Mouse (Mus musculus): ENCODE measurements around the gene Nid2. TPM values are rescaled to one million over a fixed set of nuclear protein-coding genes. Genes with fewer than 3 reads are reported as not detected.

The Nid2 gene
- polyA plus RNA-seq, 1 experiment: 0.36 TPM

DNA sequence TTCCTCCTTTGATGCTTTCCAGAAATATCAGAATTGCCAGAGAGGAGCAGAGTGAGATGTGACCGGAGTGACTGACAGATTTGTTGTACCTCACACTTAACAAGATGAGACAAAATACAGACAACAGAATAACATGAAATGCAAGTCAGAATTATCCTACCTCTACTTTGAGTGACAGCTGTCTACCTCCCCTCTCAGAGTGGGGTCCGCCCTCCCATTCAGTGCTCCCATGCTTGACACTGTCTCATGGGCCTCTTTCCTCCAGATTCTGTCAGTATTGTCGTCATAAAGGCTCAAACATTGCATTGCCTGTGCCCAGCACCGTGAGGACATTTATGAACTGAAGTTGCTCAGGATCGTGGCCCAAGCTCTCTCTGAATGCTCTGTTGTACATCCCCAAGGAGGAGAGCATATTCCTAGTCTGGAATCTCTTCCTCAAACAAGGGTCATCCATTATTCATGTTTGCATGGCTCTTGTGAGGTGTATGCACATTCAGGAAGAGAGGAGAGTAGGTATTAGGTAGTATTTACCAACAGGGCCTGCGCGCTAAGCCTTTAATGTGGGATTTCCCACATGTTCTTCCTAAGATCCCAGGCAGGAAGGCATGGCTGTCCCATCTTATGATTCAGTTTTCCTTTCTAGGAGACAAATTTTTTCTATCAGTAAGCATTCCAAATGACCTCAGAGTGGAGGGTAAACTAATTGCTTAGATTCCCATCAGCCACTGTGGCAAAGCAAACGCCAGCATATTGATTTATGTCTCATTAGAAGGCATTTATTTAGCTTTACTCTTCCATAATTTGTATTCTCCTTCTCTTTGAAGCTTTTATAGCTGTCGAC, 14.7 kb downstream of the Nid2 start:
- no peak for TF ChIP-seq GATA1 (IDR thresholded peaks at IDR 0.05; ENCODE audit: low read length)

DNA sequence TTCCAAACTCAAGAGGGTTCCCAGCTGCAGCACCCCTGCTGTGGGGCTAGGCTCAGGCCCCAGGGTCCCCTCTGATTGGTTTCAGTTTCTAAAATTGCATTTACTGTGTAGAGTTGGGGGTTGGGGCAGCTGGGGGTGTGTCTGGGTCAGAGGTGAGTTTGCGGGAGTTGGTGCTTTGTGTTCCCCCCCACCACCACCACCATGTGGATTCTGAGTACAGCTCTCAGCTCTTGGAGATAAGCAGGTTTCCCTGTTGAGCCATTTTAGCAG, 15.2 kb downstream of the Nid2 start:
- no peak for TF ChIP-seq GATA1 (IDR thresholded peaks at IDR 0.05; ENCODE audit: low read length)

GRCm38 (mm10) chr14:19768648-19769047, 17.6 kb downstream of the Nid2 start:
- TF ChIP-seq GATA1 (IDR thresholded peaks at IDR 0.05; ENCODE audit: low read length): no peak

DNA sequence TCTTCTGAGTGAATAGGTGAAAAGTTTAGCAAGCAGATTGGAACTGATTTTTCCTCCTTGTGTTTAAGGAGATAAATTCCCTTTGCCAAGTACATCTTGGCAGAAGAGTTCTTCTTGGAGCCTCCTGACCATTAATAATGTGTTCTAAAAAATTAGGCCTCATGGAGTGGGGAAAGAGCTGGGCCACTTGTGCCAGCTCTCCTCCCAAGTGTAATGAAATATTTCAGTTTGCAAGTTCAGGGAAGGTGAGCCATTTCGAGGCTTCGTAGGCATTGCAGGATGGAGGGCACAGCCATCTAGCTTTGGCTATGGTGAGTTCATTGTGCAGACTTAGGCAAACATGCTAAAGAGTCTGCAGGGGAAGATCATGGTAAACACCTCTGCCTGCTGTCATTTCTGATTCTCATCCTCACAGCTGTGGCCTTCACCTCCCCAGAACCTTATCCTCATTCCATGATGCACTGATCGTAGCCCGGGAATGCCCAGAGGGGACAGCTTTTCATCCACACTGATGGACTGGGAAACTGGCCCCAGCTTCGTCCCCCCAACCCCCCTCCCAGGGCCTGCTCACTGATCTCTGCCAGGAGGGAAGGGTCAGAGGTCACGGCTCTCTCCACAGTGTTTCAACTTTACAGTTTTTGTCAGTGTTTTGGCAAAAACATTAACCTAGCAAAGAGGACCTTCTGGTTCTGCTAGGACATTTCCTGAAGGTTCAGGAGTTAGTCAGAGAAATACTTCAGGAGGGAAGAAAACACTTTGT, 18.6 kb downstream of the Nid2 start:
- no peak for TF ChIP-seq GATA1 (IDR thresholded peaks at IDR 0.05; ENCODE audit: low read length)

DNA sequence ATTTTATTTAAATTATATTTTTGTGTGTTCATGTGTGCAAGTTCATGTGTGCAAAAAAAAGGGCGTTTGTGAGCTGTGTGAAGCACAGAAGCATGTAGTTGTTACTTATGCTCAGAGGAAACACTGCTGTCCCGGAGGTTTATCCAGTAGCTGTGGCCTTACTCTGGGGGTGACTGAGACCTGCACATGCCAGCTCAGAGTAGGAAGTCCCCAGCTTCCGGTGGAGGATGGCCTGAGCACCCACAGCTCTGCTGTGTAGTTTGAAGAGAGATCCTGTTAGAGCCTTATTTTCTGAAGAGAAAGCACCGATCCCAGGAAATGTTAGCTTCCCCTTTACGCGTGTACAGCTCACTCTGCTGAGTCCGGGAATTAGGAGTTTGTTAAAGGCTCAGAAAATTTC, 20.1 kb downstream of the Nid2 start:
- no peak for TF ChIP-seq GATA1 (IDR thresholded peaks at IDR 0.05; ENCODE audit: low read length)

DNA sequence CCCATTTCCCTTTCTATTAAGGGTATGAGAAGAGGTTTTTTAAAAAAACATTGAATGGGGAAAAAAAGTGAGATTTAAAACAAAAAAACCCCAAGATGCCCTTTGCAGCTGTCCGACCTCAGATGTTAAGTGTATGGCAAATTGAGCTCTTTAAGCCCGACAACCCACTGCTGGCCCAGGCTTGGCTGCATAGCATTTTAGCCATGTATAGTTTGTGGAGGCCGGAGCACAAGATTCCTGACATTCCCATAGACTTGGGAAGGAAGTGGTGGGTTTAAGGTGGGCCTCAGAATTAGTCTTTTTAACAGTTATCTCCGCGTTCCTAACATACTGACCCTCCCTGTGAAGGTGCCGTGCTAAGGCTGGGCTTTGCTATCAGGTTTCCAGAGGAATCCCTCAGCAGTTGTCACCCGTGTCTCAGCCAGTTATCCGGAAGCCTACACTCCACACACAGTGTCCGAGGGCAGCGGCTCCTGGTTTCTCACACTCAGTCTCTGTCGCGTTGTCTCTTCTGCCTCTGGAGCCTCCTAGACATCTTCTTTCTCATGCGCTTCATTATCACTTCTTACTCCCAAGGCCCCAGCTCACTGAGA, 23.1 kb downstream of the Nid2 start:
- TF ChIP-seq GATA1 (IDR thresholded peaks at IDR 0.05; ENCODE audit: low read length): no peak

GRCm38 (mm10) chr14:19775491-19775890, 24.4 kb downstream of the Nid2 start:
- no peak for TF ChIP-seq GATA1 (IDR thresholded peaks at IDR 0.05; ENCODE audit: low read length)

- TF ChIP-seq GATA1 (IDR thresholded peaks at IDR 0.05; ENCODE audit: low read length): no peak
These were observed 25.1 kb downstream of the Nid2 start for GRCm38 (mm10) chr14:19776179-19776578.

DNA sequence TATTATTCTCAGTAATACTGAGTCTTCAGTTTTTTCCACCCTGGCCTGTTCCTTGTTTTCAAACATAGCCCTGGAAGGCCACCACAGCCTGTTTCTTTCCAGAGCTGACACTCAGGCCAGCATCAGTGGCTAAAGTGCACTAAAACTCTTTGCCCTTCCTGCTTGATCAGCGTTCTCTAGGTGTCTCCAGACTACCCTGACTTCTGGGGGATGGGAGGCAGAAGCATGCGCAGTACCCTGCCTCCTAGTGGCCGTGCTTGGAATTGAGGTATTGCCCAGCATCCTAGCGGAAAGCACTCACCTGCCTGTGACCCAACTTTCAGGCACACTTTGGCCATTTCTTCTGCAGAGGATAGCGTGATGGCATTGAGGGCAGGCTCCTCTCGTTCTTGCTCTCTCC, 25.8 kb downstream of the Nid2 start:
- no peak for TF ChIP-seq GATA1 (IDR thresholded peaks at IDR 0.05; ENCODE audit: low read length)

GRCm38 (mm10) chr14:19777365-19777764, 26.3 kb downstream of the Nid2 start:
- TF ChIP-seq GATA1 (IDR thresholded peaks at IDR 0.05; ENCODE audit: low read length): no peak

GRCm38 (mm10) chr14:19777945-19778344, 26.9 kb downstream of the Nid2 start:
- TF ChIP-seq GATA1 (IDR thresholded peaks at IDR 0.05; ENCODE audit: low read length): no peak

DNA sequence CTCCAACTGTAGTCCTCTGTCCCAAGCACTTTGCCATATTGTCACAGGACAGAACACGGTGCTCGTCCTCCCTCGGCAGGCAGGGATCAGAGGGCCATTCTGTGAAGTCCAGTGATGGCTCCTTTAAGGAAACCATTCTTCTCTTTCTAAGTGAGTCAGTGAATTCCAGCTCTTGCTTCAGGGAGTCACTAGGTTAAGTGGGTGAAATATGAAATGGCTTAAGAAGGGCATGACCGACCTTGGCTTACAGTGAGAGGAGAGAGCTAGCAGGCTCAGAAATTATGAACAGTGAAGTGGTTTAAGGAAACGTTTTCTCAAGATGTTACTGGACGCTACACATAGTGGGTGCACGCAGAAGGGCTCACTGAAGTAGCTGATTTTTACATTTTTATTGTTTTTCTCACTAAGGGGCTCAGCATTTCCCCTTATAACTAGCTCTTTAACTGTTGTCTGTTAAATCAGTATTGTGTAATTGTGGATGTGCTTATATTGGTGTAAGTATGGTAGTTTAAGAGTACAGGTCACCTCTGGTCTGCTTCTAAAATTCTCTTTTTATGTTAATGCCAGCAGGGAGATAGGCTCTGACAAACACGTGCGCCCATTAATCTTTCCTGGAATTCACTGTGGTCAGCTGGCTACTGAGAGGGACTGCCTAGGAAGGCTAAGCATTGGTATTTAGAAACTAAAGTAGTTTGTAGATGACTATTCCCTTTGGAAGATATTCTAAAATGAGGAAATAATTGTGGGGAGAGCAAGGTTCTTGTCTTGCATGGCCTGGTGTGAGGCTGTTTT, 34.9 kb downstream of the Nid2 start:
- TF ChIP-seq GATA1 (IDR thresholded peaks at IDR 0.05; ENCODE audit: low read length): no peak

- TF ChIP-seq GATA1 (IDR thresholded peaks at IDR 0.05; ENCODE audit: low read length): no peak
These were observed 37.4 kb downstream of the Nid2 start for GRCm38 (mm10) chr14:19788443-19788842.

DNA sequence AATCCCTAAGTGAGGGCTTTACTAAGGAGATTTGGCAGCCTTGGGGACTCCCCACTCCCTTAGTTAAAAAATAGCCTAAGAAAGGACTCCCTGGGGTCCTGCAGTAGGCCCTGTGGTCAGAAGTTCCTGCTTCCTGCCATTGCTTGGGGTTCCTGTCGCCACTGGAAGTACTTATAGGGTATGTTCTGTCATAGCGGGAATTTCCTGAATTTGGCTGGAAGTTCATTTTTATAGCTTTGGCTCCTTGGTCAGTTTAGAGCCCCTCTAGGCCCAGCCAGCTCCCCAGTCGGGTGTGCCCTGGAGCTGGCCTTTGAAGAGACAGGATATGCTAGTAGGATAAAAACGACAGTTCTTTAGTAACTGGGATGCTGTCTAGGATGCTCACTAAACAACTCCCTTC, 43.8 kb downstream of the Nid2 start:
- TF ChIP-seq GATA1 (IDR thresholded peaks at IDR 0.05; ENCODE audit: low read length): no peak

GRCm38 (mm10) chr14:19796541-19797304, 45.7 kb downstream of the Nid2 start:
- TF ChIP-seq GATA1 (IDR thresholded peaks at IDR 0.05; ENCODE audit: low read length): no peak

Measured in G1E-ER4 (cell line).